Mouse (Mus musculus) left cerebral cortex, postnatal 4 days (tissue): Measurements from ENCODE around the gene Ccdc188. TPM values are rescaled to one million over a fixed set of nuclear protein-coding genes. Genes with fewer than 3 reads are reported as not detected.
A peak's percentile ranks its signal among the peaks of the same experiment; 100 is the strongest.

Experiments
- DNase-seq: peaks from one replicate; pipeline ENCODE4 v3.0.0-alpha.2; 2022
- intact Hi-C: fragments of 180-260 bp; cut with DNase I; formaldehyde crosslinking; loops from one replicate; pipeline ENCODE4 v1.15.1; 2025
- total RNA-seq, 2 experiments: library from RNA; stranded (reverse); gene quantifications; 2 replicates each; pipeline ENCODE4 v1.2.3; 2021

The Ccdc188 gene
- total RNA-seq, 2 experiments from 2014 or later = not detected

GRCm38 (mm10) chr16:18200062-18200461, 17.6 kb upstream of the Ccdc188 start:
- intact Hi-C loops = no loop called here
- DNase-seq = no peak

DNA sequence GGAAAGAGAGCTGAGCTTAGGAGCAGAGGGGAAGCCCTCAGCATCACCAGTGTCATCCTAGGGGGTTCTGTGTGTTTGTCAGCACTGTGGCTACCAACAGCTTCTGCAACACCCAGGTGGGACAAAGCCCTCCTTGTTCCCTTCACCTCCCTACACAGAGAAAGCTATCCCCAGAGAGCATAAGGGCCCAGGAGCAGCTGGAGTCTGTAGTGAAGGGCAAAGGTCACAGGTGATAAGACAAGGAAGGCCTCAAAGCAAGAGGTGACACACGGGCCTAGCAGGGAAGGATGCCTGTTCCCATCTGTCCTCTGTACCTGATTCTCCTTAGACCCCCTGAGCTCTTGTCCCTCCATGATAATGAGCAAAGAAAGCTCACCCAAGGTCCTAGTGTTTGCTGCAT, 16.1 kb upstream of the Ccdc188 start:
- intact Hi-C loops = no loop called here
- DNase-seq = no peak

DNA sequence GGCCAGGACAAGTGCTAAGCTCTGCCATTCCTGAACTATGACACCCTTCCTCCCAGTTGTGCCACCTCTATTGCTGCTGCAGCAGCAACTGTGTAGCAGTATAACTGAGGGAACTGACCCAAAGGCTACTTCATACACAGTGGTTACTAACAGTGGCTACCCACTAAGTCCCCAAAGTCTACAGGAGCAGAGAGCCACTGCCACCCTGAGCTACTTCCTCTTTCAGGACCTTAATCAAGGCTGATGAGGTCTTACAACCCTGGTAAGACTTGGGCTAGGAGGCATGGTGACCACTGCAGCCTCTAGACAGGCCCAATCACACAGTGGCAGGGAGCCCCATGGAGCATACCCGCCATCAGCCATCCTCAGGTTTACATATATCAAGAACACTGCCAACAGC, 15.6 kb upstream of the Ccdc188 start:
- no peak for DNase-seq
- intact Hi-C loops = no loop called here

DNA sequence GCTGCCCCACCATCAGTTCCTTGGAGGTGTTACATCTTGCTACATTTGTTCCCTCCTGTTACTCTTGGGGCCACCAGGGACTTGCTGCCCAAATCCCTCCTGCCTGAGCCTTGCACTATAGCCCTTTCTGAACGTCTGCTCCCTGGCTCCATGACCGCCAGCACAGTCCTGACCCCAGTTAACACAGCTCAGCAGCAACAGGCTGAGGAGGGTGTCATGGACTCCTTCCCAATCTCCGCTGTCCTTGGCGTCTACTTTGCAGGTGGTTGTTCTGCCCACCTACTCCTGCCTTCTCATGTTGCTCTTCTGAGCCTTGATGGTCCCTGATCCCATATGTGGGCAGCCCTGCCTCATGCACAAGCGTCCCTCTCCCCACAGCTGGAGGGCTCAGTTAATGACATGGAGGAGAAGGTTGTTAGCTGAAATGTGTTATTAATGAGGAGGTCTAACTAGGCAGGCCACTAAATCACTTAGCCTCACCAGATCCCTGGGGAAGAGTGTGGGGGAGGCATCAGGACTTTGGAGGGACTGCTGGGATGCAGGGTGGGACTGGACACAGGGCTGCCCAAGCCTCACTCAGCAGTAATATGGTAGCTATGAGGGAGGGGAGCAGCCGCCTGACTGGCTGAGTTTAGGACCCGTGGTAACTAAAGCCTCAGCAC, 14.1 kb upstream of the Ccdc188 start:
- DNase-seq = no peak
- intact Hi-C loops = no loop called here

DNA sequence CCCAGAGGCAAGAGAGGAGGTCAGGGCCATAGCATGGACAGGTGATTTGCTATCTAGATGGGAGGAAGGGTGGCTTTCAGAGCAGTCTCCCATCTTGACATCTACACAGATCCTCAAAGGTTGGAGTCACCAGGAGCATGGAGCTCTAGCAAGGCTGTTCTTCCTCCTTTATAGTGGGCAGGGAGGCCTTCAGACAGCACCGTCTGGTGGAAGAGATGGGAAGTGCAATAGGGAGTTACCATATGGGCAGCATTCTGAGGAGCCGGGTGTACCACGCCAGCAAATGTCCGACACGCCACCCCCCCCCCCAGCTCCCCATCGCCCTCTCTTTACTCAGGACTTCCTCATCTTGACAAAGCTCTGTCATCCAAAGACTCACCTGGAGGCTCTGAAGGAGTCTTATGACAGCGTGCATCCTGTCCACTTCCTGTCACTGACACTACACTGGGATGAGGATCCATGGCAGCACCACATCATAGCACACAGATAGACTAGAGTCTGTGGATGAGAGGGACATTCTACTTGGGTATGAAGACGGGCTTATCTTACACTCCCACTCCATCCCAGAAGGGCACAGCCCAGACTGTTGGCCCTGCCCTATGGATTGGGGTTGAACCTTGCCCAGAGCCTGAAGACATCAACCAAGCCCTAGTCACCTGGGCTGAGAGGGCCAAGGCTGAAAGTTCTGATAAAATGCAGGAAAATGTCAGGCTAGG, 6.8 kb upstream of the Ccdc188 start:
- peak; percentile 80 for DNase-seq
- intact Hi-C loops = loop anchor here (5.0 to 10.0 kb wide), 4 partner anchors 84 to 286 kb away; partner anchors contain the start of genes Dgcr6, Rtn4r and Slc25a1

DNA sequence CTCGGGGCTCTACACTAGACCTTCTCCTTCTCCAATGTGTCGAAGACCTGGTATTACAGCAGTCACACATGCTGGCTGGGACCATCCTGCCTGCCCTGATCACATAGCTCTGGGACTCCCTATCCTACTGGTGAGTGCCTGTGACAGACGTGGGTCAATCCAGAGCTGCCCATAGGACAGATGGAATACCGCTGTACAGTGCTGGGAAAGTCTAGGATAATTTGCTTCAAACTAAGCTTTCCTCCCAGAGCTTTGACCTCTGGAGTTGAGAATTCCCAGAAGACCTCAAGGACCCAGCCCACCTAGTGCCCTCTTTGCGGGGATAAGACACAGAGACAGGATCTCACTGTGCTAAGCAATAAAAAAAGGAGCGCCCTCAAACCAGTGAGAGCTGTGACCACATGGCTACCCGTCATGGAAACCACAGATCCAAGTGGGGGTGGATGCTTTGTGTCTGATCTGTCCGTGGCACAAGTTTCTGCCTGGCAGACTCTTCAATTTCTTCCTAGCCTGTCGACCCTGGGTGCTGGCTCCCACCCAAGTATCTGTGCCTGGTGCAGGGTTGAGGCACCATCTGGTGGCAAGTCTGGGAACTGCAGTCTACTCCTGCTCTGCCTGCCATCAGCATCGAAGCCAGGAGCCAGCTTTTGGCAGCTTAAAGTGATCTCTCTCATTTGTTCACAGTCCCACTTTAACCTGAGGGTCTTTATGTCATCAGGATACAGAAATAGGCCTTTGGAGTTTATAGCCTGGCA, 6.1 kb upstream of the Ccdc188 start:
- peak; percentile 98 for DNase-seq
- intact Hi-C loops = loop anchor here (5.0 to 10.0 kb wide), 4 partner anchors 84 to 287 kb away; partner anchors contain the start of genes Dgcr6, Rtn4r and Slc25a1

DNA sequence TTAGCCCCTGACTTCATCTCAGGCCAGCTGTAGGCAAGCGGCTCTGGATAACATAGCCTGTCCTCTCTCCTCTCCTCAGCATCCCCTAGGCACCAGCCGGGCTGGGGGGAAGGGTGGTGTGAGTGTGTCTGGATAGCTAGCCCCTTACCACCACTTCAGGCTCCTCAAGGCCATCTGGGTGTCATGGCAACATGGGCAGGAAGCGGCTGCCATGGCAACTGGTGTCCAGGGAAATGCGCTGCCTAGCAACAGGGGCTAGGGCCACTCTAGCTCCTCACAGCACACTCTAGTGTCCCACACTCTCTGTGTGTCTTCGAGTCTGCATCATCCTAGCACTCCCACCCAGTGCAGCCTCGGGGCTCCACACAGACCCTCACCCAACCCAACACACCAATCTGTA, 4.0 kb upstream of the Ccdc188 start:
- DNase-seq = peak; percentile 91
- intact Hi-C loops = loop anchor here (5.0 to 10.0 kb wide), 4 partner anchors 86 to 289 kb away; partner anchors contain the start of genes Dgcr6, Rtn4r and Slc25a1

DNA sequence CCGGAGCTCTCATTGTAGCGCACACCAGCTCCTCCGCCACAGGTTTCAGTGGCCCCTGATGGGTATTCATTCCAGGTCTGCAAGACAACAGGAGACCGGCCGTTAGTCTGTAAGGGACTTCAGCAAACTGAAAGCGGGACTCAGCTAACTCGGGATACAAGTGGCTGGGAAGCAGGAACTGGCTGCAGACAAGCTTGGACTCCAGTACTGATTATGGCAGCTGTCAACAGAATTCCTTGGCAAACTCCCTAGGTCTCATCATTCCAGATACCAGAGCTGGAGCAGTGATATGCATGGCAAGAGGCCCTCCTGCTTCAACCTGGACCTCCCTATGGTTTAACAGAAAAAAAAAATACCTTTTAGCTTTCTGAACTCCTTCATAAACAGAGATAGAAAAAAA, 2.8 kb upstream of the Ccdc188 start:
- intact Hi-C loops = loop anchor here (5.0 to 10.0 kb wide), 4 partner anchors 88 to 290 kb away; partner anchors contain the start of genes Dgcr6, Rtn4r and Slc25a1

DNA sequence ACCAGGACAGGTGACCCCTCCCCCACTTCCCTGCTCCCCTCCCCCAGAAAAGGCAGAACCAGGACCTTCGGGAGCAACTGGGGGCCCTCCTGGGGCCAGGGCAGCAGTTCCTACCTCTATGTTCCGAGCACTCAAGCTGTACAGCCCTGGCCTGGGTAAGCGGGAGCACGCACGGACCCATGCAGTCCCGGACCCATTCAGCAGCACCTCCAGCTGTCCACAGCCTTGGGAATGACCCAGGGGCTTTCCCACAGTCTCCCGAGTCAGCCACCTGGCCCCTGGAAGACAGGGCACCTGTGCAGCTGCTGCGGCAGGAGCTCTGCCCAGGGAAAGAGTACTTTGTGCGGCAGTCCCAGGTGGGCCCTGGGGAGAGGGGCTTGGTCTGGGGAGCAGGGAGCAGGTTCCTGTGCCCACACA, 909 bp downstream of the Ccdc188 start:
- intact Hi-C loops = loop anchor here (10.0 kb wide), 1 partner anchor 294 kb away; the partner anchor contains the start of gene Slc25a1
- DNase-seq = no peak

More for the DNA sequence above, 2.8 kb upstream of the Ccdc188 start:
- no peak for DNase-seq

GRCm38 (mm10) chr16:18220001-18220400, 2.3 kb downstream of the Ccdc188 start:
- intact Hi-C loops = no loop called here
- DNase-seq = no peak

- intact Hi-C loops = no loop called here
- no peak for DNase-seq
These were observed 3.3 kb downstream of the Ccdc188 start for GRCm38 (mm10) chr16:18220856-18221542.

GRCm38 (mm10) chr16:18221543-18221898, 3.8 kb downstream of the Ccdc188 start:
- no peak for DNase-seq
- intact Hi-C loops = no loop called here

DNA sequence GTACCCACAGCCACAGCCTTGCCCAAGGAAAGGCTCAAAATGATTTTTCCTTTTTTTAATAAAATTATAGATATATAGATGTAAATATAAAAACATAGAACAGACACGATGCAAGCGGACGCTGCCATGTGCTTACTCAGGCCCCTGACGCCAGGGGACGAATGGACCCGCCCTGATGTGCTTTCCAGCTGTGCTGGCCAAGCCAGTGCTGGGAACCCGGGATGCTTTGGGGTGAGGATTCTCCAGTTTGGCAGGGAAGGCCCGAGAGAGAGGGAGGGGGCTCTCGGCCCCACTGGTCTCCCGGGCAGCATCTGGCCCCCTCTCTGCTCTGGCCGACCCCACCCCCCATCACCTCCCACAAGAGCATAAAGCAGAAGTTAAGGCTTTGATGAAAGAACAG, 4.5 kb downstream of the Ccdc188 start:
- intact Hi-C loops = no loop called here
- DNase-seq = no peak

DNA sequence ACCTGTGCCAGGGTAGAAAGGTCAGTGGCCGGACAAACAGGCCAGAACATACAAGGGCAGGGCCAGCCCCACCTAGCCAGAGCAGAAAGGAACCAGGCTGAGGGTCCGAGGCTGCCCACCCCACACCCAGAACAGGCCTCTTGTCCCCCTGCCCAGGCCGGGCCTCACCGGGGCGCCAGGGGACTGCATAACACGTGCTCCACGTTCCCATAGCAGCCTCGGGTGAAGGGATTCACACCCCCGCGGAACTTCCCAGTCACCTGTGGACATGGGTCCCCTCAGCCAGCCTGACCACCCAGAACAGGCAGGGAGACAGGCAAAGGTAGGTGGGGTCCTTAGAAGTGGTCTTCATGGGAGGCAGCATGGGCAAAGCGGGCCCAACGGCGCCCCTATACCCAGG, 9.5 kb downstream of the Ccdc188 start:
- intact Hi-C loops = no loop called here
- no peak for DNase-seq

DNA sequence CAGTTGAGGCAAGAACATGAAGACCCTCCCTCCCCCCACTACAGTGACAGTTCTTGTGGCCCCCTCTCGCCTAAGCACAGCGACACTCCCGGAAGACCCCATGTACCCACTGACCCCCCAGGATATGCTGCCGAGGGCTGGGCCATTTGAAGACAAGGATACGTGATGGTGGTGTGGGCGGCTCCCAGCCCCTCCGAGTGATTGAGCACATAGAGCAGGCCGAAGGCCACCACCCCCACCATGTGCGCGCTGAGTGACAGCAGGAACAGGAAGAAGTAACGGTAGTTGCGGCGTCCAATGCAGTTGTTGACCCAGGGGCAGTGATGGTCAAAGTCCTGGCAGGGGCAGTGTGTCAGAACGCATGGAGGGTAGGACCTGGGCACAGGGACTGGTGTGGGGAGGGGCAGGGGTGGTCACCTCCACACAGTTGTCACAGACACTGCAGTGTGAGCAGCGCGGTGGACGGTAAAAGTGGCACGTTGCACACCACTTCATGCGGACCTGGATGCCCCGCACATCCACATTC, 10.3 kb downstream of the Ccdc188 start:
- intact Hi-C loops = no loop called here

DNA sequence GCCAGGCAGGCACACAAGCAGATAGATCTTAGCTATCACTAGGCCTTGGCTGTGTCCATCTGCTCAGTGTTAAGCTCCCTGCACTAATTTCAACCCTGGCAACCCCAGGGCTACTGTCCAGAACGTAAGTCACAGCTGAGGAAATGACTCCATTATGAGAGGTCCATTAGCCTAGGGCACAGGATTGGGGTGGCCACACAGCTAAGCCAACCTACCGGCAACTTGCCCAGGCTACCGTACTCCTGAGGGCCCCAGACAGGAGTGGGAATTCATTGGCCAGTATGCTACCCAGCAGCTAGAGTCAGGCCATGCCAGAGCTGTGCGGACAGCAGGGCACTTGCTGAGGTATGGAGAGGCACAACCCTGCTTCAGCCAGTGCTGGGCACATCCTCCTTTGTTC, 11.2 kb downstream of the Ccdc188 start:
- intact Hi-C loops = no loop called here
- peak; percentile 66 for DNase-seq

More for the DNA sequence above, 10.3 kb downstream of the Ccdc188 start:
- no peak for DNase-seq

- intact Hi-C loops = no loop called here
- no peak for DNase-seq
These were observed 11.9 kb downstream of the Ccdc188 start for GRCm38 (mm10) chr16:18229622-18230021.

GRCm38 (mm10) chr16:18230617-18231016, 12.9 kb downstream of the Ccdc188 start:
- DNase-seq = no peak
- intact Hi-C loops = no loop called here

DNA sequence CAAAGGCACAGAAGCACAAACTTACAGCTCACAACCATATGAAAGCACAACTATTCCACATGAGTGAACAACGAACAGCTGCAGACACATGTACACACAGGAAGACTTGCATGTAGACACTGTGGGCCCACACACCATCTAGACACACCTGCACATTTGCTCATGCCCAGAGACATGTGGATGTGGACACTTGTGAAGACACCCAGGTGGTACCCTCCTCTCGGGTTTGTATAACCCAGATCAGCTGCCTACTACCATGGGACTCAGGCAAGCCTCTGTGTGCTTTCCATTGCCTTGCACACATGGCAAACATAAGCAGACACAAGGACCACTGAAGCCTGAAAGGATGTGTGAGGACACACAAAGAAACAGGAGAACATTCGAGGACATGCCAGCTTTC, 13.4 kb downstream of the Ccdc188 start:
- intact Hi-C loops = no loop called here
- DNase-seq = no peak

DNA sequence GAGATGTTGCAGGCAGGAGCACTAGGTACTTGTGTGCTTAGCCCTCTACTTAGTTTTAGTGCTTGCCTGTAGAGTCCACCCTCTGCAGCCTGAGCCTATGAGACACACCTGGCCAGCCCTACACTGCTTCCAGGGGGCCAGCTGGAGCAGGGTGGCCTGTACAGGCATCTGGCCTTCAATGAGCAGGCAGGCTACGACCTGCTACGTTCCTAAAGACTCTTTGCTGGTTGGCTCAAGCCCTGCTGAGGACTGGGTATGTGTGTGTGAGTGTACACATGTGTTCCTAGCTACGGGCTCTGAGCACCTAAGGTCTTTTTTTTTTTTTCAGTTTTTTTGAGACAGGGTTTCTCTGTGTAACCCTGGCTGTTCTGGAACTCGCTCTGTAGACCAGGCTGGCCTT, 13.8 kb downstream of the Ccdc188 start:
- no peak for DNase-seq
- intact Hi-C loops = no loop called here
